Mouse (Mus musculus): Measurements from ENCODE around the gene Plpp2. TPM values are rescaled to one million over a fixed set of nuclear protein-coding genes. Genes with fewer than 3 reads are reported as not detected.

The Plpp2 gene
- polyA plus RNA-seq, 1 experiment from 2014 or later = 10.9 TPM

DNA sequence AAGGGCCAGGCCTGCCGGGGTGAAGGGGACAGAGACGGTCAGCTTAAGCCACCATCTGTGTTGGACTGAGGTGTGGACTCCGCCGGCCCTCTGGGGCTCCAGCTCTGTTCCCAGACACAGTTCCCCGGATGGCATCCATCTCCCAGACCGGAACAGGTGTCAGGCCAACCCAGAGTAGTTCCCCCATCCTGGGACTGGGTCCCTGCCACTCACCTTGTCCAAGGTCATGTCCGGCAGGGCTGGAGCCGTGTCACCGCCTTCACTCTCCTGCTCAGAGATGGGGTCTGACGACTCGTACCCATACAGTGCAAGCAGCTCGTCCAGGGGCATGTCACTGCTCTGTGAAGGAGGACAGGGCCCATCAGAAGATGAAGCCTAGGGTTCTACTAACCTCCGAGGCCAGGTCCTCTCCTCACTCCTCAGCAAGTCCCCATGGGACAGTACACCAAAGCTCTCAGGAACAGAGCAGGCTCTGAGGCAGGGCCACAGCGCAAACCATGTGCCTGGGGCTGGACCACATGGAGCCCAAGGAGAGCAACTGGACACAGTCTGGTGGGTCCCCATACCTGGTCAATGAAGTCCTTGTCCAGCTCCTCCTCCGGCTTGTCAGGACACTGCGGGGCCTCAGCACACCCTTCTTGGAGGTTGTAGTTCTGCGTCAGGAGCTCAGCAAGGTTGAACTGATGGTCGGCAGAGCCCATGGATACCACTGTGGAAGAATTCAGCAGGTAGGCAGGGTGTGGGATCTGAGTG, 15.6 kb upstream of the Plpp2 start:
- Histone ChIP-seq H3K4me2 (no peak overlapping the region), H3K9me3 (no peaks in the 10 kb centered on the region), H3K9ac (no peak overlapping the region), H3K27ac (replicated peaks) (no peak overlapping the region), H3K36me3 (peaks cover 69% of the 10 kb centered on the region), H3K4me1 (peaks cover 27% of the 10 kb centered on the region), H3K4me3 (no peak overlapping the region), H3K27me3 (replicated peaks) (no peaks in the 10 kb centered on the region)
- 87% methylated on average over 18 of the region's 18 CpGs for WGBS
- ATAC-seq (ENCODE audit: extremely low read depth, insufficient number of reproducible peaks, low FRiP score, low TSS enrichment) = no peak

DNA sequence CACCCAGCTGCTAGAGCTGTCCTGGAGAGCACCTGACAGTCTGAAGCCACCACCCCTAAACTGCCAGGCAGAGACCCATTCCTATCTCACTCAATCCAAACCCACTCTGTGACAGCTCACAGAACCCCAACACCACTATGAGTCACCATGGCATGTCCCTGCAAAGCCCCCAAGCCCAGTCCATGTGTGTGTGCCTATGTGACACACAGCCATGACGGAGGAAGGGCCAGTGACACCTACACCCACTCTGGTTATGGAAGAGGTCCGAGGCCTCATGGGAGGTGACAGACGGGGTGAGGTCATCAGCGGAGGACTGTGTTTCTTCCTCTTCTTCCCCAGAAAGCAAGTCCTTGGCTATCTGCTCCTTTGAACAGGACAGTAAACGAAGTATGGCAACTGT, 14.9 kb upstream of the Plpp2 start:
- H3K36me3 ChIP-seq = peaks cover 75% of the 10 kb centered on the region
- H3K27ac ChIP-seq (replicated peaks) = no peak overlapping the region
- H3K4me2 ChIP-seq = no peak overlapping the region
- H3K4me3 ChIP-seq = no peak overlapping the region
- H3K9me3 ChIP-seq = no peaks in the 10 kb centered on the region
- no peak for ATAC-seq (ENCODE audit: extremely low read depth, insufficient number of reproducible peaks, low FRiP score, low TSS enrichment)
- H3K9ac ChIP-seq = no peak overlapping the region
- WGBS = 91% methylated on average over 5 of the region's 5 CpGs
- H3K27me3 ChIP-seq (replicated peaks) = no peaks in the 10 kb centered on the region
- H3K4me1 ChIP-seq = peaks cover 21% of the 10 kb centered on the region

DNA sequence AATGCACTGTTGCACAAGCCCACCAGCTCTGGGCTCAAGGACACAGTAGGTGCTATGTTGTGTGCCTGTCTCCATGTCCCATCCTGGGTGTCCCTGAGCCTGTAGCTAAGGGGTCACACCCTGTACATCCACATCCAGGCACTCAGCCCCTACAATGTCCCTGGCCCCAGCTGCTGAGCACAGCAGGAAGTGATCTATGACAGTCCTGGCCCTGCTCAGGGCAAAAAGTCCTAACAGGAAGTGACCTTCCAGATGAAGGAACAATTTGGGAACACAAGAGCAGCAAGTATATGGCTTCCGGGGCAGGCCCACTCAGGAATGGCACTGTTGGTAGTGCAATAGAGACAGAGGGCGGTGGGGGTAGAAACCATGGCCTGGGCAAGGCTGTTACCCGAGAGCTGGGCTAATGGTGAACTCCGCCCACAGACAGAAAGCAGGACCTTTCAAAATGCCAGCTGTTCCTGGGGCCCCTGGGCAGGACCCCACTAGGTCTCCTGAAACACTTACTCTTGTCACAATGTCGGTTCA, 13.6 kb upstream of the Plpp2 start:
- peaks cover 88% of the 10 kb centered on the region for H3K36me3 ChIP-seq
- no peaks in the 10 kb centered on the region for H3K9me3 ChIP-seq
- no peak overlapping the region for H3K4me3 ChIP-seq
- H3K27me3 ChIP-seq (replicated peaks) = no peaks in the 10 kb centered on the region
- no peak for ATAC-seq (ENCODE audit: extremely low read depth, insufficient number of reproducible peaks, low FRiP score, low TSS enrichment)
- 73% methylated on average over 5 of the region's 5 CpGs for WGBS
- H3K9ac ChIP-seq = no peak overlapping the region
- H3K4me1 ChIP-seq = peaks cover 7% of the 10 kb centered on the region; the same call in 1 of the 2 replicates
- no peak overlapping the region for H3K27ac ChIP-seq (replicated peaks)
- no peak overlapping the region for H3K4me2 ChIP-seq

DNA sequence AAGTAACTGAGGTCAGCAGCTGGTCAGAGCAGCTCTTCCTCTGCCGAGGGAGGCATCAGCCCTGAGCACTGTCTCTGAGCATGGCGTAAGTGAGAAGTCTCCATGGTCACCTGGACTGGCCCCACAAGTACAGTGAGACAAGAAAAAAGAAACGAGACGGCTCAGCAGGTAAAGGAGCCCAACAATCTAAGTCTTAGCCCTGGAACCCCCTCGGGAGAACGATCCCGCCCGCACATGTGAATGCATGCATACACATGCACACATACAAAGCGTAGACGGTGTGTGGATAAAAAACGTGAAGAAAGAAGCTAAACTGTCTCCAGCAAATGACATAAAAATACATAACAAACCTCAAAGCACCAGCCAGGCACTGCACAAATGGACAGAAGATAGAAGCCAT, 12.9 kb upstream of the Plpp2 start:
- H3K4me1 ChIP-seq = peaks cover 7% of the 10 kb centered on the region; the same call in 1 of the 2 replicates
- no peak overlapping the region for H3K4me3 ChIP-seq
- 86% methylated on average over 11 of the region's 11 CpGs for WGBS
- H3K27me3 ChIP-seq (replicated peaks) = no peaks in the 10 kb centered on the region
- H3K27ac ChIP-seq (replicated peaks) = no peak overlapping the region
- no peak overlapping the region for H3K9ac ChIP-seq
- no peak overlapping the region for H3K4me2 ChIP-seq
- peaks cover 96% of the 10 kb centered on the region for H3K36me3 ChIP-seq
- ATAC-seq (ENCODE audit: extremely low read depth, insufficient number of reproducible peaks, low FRiP score, low TSS enrichment) = no peak
- H3K9me3 ChIP-seq = no peaks in the 10 kb centered on the region

DNA sequence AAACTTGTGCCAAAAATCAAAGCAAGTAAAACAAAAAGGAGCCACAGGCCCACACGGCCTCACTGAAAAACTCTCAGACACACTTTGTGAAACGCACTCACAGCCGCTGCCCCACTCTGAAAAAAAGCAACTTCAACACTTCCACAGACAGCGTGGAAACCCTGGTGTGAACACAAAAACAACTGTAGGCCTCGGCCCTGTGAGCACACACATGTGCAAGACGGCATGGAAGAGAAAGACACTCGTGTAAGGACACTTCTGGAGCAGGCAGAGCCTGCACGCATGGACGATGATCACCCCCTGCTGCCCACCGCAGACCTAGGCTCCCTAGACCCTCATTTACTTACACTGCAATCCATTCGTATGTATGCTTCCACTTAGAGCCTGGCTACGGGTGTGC, 12.3 kb upstream of the Plpp2 start:
- Histone ChIP-seq H3K9ac (no peak overlapping the region), H3K4me1 (peaks cover 7% of the 10 kb centered on the region; the same call in 1 of the 2 replicates), H3K27ac (replicated peaks) (no peak overlapping the region), H3K9me3 (no peaks in the 10 kb centered on the region), H3K4me3 (no peak overlapping the region), H3K4me2 (no peak overlapping the region), H3K36me3 (peaks cover 100% of the 10 kb centered on the region), H3K27me3 (replicated peaks) (no peaks in the 10 kb centered on the region)
- 85% methylated on average over 12 of the region's 12 CpGs for WGBS
- ATAC-seq (ENCODE audit: extremely low read depth, insufficient number of reproducible peaks, low FRiP score, low TSS enrichment) = no peak

DNA sequence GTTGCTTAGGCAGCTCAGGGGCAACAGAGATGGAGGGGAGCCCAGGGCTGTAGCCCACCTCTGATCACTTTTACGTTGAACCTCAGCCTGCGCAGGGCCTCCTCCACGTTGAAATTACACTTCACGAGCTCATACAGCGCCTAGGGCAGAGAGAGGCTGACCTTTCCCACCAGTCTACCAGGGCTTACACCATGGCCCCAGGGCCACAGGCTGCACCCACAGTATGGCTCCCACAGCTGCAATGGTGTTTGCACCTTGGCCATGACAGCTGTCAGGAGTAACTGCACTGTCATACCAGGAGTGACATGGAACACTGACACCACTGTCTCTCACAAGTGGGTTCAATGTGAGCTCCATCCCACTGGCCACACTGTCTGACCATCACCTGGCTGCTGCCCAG, 11.0 kb upstream of the Plpp2 start:
- Histone ChIP-seq H3K9me3 (no peaks in the 10 kb centered on the region), H3K27me3 (replicated peaks) (no peaks in the 10 kb centered on the region), H3K27ac (replicated peaks) (no peak overlapping the region; the same call in 1 of the 2 replicates), H3K36me3 (peaks cover 100% of the 10 kb centered on the region), H3K9ac (no peak overlapping the region), H3K4me3 (no peak overlapping the region), H3K4me1 (peaks cover 7% of the 10 kb centered on the region; the same call in 1 of the 2 replicates), H3K4me2 (no peak overlapping the region)
- 89% methylated on average over 5 of the region's 5 CpGs for WGBS
- no peak for ATAC-seq (ENCODE audit: extremely low read depth, insufficient number of reproducible peaks, low FRiP score, low TSS enrichment)

DNA sequence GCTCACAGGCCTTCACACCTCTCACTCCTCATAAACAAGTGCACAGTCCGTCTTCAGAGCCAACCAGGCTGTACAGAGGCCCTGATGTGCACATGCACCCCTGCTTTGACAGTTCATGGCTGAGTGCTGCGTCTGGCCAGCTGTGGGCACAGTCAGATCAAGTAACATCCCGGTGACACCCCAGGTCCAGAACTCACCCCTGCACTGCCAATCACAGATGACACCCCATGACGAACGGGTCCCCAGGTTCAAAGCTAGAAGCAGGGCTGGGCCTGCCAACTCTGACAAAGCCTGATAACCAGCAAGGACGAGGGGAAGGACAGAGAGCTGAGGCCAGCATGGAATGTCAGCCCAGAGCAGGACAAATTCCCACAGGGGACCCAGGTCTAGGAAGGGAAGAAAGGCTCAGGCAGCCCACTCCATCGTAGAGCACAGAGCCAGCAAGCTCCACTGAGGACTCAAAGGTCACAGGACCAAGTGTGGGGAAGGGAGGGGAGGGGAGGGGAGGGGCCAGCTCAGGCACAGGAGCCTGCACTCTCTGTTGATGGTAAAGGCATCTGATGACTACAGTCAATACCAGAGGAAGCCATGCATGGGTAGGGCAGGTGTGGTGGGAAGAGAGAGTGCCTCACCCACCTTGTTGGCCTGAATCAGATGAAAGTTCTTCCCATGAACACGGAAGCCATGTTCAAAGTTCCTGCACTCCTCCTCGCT, 10.4 kb upstream of the Plpp2 start:
- 64% methylated on average over 9 of the region's 9 CpGs for WGBS
- Histone ChIP-seq H3K9me3 (no peaks in the 10 kb centered on the region), H3K36me3 (peaks cover 100% of the 10 kb centered on the region), H3K4me3 (no peak overlapping the region), H3K4me1 (peaks cover 7% of the 10 kb centered on the region; the same call in 1 of the 2 replicates), H3K27ac (replicated peaks) (no peak overlapping the region; the same call in 1 of the 2 replicates), H3K9ac (no peak overlapping the region), H3K4me2 (no peak overlapping the region), H3K27me3 (replicated peaks) (no peaks in the 10 kb centered on the region)
- no peak for ATAC-seq (ENCODE audit: extremely low read depth, insufficient number of reproducible peaks, low FRiP score, low TSS enrichment)

DNA sequence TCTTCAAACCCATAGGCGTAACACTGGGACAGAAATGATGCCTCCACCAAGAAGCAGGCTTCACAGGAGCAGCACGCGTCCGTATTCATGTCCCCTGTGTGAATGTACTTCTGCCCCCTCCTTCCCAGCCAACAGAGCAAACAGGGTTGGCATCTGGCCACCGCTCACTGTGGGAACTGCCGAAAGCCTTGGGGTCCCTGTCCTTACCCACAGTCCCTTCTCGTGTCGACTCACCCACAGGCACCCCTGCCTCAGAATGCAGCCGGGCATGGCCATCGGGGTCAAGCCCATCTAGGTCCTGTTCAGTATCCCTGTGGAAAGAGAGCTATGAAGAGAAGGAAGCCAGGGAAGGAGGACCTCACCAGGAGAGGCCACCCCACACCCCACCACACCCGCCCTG, 8.6 kb upstream of the Plpp2 start:
- Histone ChIP-seq H3K4me1 (peaks cover 1% of the 10 kb centered on the region; the same call in 1 of the 2 replicates), H3K9me3 (no peaks in the 10 kb centered on the region), H3K4me3 (no peak overlapping the region), H3K4me2 (no peak overlapping the region), H3K27me3 (replicated peaks) (no peaks in the 10 kb centered on the region), H3K27ac (replicated peaks) (no peak overlapping the region), H3K9ac (no peak overlapping the region), H3K36me3 (peaks cover 95% of the 10 kb centered on the region)
- ATAC-seq (ENCODE audit: extremely low read depth, insufficient number of reproducible peaks, low FRiP score, low TSS enrichment) = no peak
- WGBS = 94% methylated on average over 11 of the region's 11 CpGs

DNA sequence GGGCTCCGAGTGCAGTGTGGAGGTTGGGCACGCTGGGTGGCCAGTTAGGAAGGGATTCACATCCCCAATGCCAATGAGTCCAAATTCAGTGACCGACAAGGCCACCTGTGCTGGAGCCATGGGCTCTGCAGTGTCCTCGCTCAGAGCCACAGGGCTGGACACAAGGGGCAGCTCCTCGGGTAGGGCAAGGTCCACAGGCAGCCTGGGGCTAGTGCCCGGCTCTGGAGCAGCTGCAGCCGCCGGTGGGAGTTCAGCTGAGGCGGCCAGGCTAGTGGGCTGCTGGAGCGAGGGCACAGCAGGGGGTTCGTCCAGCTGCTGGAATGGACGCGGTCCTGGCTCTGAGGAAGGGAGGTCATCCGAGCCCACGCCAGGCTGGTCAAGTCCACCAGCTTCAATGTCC, 7.9 kb upstream of the Plpp2 start:
- Histone ChIP-seq H3K4me1 (no peaks in the 10 kb centered on the region), H3K9ac (no peak overlapping the region), H3K9me3 (no peaks in the 10 kb centered on the region), H3K4me3 (no peak overlapping the region), H3K4me2 (no peak overlapping the region), H3K27ac (replicated peaks) (no peak overlapping the region), H3K36me3 (peaks cover 89% of the 10 kb centered on the region), H3K27me3 (replicated peaks) (no peaks in the 10 kb centered on the region)
- ATAC-seq (ENCODE audit: extremely low read depth, insufficient number of reproducible peaks, low FRiP score, low TSS enrichment) = no peak
- WGBS = 89% methylated on average over 15 of the region's 15 CpGs

DNA sequence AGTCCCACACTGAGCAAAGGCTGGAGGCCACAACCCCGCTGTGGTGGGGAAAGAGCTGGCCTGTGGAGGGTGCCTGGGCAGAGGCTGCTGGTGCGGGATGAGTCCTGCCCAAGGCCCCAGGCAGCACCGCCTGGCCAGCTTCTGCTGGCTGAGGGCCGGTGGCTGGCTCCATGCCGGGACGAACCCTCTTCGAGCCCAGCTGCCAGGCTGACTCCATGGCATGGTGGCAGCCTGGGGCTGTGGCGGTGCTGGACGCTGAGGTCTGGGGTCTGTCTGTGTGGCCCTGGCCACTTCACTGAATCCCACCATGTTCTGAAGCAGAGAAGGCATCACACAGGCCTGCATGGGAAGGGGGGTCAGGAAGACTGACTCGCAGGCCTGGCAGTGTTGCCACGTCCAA, 7.2 kb upstream of the Plpp2 start:
- no peak overlapping the region for H3K27ac ChIP-seq (replicated peaks)
- no peaks in the 10 kb centered on the region for H3K4me1 ChIP-seq
- ATAC-seq (ENCODE audit: extremely low read depth, insufficient number of reproducible peaks, low FRiP score, low TSS enrichment) = no peak
- 95% methylated on average over 11 of the region's 11 CpGs for WGBS
- no peaks in the 10 kb centered on the region for H3K9me3 ChIP-seq
- no peaks in the 10 kb centered on the region for H3K27me3 ChIP-seq (replicated peaks)
- H3K4me2 ChIP-seq = no peak overlapping the region
- H3K36me3 ChIP-seq = peaks cover 81% of the 10 kb centered on the region
- no peak overlapping the region for H3K4me3 ChIP-seq
- no peak overlapping the region for H3K9ac ChIP-seq

DNA sequence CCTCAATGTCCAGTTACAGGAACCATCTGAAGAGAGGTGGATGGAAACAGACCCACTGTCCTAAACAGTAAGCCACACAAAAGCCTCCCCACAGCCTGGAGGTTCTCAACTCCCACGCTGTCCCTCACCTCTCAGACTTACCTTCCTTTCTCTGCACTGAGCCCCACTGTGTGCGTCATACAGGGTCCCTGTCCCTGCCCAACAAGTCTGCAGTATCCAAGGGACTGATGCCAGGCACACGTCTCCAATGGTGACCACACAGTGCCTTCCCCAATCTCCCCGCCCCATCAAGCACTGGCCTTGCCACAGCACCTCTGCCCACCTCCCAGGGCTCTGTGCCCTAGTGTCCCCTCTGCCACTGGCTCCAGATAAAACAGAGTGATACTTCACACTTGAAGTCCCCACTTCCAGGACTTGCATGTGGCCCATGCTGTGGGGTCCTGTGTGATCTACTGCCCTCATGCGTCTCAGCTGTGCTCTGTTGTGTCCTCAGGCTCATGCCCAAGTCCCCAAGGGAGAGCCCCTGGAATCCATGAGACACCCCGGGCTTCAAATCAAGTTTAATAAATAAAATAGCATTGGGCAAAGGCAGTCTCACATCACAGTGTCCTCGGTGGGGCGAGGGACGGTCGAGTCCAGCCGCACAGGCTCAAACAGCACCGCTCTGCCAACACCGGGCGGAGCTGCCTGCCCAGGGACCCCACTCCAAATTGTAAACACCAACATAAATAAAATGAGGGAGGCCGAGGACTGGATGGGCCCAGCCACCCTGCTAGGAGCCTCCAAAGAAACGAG, 6.3 kb upstream of the Plpp2 start:
- H3K36me3 ChIP-seq = peaks cover 72% of the 10 kb centered on the region
- H3K4me1 ChIP-seq = no peaks in the 10 kb centered on the region
- 93% methylated on average over 16 of the region's 16 CpGs for WGBS

More for the DNA sequence above, 6.3 kb upstream of the Plpp2 start:
- Histone ChIP-seq H3K9ac (no peak overlapping the region), H3K9me3 (no peaks in the 10 kb centered on the region), H3K4me2 (no peak overlapping the region), H3K4me3 (no peak overlapping the region), H3K27me3 (replicated peaks) (peaks cover 2% of the 10 kb centered on the region), H3K27ac (replicated peaks) (no peak overlapping the region)
- no peak for ATAC-seq (ENCODE audit: extremely low read depth, insufficient number of reproducible peaks, low FRiP score, low TSS enrichment)
